Mouse (Mus musculus): ENCODE data around the gene Ccdc97.
"Not testable (repeated sequence)": the region's sequence is repeated elsewhere in the genome, so short reads cannot be mapped to it uniquely, and the experiment has no call there.

Ccdc97 gene

DNA sequence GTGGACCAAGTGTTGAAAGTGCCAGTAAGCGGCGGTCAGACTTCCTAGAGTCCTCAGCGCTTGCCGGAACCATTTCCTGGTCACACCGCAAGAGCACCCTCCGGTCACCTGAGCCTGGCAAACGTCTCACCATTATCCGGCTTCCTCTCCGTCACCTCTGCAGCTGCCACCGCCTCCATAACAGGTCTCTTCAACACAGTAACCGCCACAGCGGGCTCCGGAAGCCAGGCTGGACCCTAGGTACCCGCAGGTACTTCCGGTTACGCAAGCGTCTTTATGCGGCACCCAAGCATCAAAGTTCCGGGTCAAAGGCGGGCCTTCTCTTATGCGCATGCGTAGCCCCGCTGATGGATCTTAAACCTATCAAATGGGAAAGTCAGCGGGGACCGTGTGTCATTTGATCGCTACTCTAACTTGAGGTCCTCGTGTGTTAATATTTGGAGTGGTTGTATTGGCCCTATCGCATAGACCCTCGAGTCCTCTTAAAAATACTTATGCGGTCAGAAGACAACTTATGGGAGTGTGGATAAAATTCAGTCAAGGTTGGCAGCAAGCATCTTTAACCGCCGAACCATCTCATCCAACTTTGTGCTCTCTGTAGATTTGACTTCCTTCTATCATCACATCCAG, at the start of gene Ccdc97:
Gene Ccdc97, minus strand, starts transcription at position 301 of the 630 bp plus-strand sequence.
- DNase-seq, result peak; percentile 96

DNA sequence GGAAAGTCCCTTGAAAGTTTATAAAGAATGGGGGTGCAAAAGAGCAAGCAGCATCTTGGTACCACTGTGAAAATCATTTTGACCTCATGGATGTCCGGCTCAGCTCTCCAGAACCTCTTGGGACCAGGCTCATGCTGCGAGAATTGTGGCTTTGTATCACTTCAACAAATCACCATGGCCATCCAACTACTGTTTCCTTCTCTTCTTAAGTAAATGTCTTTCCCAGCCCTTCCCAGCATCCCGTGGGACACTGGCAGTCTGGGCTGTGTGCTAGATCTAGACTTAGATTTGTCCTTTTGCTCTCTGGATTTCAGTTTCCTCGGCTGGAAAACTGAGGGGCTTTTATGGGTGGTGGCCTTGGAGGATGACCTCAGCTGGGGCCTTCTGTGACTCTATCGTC, 49.3 kb upstream of the Ccdc97 start:
- DNase-seq, result no peak

DNA sequence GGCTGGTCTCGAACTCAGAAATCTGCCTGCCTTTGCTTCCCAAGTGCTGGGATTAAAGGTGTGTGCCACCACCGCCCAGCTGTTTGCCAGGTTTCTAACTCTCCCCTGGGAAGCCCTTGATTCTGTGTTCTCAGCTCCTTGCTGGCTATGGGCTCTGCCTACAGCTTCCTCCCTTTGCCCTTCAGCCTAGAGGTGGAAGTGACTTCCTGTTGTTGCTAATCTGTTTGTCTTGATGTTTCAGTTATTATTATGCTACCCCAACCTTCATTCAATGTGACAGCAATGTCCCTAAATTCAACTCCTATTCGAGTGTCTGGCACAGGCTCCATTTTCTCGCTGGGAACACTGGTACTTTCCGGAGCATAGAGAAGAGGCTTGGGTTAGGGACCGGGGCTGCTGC, 47.2 kb upstream of the Ccdc97 start:
- no peak for DNase-seq

DNA sequence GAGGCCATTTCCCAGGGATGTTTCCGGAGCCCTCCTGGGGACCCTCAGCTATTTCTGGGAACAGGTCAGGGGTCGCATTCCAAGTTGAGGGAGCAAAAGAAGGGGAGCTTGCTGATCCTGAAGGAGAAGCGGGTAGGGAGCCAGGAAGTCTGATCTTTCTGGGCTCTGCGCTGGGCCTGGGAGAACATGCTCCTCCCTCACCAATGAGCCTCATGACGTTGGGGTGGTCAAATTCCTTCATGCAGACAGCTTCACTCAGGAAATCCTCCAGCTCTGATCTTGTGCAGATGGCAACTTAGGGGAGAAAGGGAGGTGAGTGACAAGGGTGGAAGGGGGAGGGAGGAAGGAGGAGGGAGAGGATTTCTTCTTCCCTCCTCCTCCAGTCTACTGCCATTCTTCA, 45.3 kb upstream of the Ccdc97 start:
- DNase-seq, result no peak

DNA sequence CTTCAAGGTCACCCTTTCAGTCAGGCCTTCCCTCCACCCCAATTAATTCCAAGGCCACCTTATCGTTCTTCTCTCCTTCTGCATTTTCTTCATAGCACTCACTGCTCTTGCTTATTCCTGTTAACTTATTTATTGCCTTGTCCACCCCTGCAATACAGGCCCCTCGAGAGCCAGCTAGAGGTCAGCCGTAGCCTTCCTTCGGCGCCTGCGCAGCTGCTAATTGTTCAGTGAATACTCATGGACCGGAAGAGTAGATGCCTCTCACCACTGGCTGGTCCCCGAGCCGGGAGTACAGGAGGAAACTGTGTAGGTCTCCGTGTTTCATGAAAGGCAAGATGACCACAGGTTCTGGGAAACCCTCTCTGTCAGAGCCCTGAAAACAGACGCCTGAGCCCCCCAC, 44.8 kb upstream of the Ccdc97 start:
- DNase-seq, result no peak

DNA sequence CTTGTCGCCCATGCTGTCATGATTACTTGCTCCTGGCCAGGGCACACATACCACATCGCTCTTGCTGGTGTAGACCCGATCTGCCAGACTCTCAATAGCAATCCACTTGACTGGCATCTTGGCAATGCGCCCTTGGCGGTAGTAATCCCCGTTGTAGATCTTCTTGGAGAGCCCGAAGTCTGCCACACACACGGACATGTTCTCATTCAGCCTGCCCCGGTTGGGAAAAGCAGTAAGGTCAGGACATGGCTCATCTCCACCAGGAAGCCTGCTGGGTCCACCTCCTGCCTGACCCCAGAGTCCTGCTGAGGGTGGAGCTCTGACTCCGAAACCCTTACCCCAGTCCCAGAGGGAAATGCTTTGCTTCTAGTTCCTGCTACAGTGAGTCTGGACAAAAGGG, 42.5 kb upstream of the Ccdc97 start:
- DNase-seq, result no peak

DNA sequence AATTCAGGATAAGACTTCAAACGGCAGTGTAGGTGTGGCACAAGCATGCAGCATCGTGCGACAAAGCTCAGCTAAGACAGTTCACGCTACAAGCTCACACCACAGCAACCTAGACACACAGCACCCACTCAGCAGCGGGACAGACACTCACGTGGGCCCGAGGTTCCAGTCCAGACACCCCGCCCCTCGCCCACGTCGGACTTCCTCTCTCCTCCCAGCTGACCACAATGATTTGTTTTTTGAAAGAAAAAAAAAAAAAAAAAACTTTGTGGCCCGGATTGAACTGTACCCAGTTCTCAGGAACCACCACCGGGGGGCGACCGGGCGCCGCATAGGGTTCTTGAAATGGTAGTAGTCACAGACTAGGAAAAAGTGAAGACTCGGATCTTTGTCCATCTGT, 37.1 kb upstream of the Ccdc97 start:
- DNase-seq, result peak; percentile 95

DNA sequence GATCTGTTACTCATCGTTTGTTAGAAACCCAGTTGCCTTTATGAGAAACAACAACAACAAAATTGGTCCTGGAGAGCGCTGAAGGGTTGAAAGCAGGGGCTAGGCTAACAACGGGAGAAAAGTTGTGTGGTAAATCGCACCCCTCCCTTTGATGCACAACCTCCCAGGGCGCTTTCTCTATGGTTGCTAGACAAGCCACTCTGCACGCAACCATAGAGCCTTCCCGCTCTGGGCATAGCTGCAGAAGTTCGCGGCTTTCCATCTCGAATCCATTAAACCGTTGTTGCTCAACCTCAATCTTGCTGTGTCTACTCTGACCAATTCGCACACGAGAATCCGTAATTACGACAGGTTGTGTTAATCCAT, 36.6 kb upstream of the Ccdc97 start:
- peak; percentile 76 for DNase-seq

DNA sequence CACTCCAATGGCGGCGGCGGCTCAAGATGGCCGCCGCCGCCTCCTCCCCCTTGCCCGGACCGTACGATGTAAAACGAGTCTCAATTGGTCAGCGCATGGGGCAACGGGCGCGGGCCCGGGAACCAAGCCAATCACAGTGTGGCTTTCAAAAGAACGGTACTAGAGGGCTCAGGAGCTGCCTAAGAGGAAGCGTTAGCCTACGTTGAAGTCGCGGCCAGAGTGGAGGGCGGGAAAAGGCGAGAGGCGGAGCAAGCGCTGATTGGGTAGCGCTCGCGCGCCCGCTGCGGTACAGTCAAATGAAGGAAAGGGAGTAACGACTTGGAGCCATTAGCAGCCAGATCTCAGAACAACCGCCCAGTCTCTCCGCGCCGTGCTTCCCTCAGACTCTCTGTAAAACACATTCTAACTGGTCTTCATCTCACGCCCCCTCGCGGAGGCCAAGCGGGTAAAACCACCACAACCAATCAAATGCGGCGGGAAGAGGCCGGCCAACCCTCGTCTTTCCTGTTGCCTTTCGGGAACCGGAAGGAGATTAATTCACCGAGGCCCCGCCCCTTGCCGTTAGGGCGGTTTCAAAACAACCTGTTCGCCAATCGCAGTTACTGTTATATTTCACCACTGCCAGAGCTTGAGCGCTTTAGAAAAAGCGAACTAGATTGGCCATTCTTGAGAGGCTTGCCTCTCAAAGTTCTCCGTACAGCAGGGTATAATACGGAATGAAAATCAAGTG, 36.0 kb upstream of the Ccdc97 start, which contains the start of gene Hnrnpul1:
Gene Hnrnpul1, minus strand, starts transcription at position 20 of the 730 bp plus-strand sequence.
- peak; percentile 99 for DNase-seq

DNA sequence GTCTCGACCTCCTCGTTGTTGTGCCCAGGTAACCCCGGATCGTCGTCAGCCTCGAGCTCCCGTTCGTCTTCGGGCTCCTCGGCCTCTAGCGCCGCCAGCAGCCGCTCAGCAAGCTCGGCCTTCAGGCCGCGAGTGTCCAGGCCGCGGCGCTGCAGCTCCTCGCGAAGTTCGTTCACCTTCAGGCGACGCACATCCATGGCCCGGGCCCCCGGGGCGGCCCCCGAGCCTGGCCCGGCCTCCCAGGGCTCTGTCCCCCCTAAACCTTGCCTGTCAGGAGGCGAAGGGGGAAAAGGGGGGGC, 35.5 kb upstream of the Ccdc97 start:
- DNase-seq, result no peak

DNA sequence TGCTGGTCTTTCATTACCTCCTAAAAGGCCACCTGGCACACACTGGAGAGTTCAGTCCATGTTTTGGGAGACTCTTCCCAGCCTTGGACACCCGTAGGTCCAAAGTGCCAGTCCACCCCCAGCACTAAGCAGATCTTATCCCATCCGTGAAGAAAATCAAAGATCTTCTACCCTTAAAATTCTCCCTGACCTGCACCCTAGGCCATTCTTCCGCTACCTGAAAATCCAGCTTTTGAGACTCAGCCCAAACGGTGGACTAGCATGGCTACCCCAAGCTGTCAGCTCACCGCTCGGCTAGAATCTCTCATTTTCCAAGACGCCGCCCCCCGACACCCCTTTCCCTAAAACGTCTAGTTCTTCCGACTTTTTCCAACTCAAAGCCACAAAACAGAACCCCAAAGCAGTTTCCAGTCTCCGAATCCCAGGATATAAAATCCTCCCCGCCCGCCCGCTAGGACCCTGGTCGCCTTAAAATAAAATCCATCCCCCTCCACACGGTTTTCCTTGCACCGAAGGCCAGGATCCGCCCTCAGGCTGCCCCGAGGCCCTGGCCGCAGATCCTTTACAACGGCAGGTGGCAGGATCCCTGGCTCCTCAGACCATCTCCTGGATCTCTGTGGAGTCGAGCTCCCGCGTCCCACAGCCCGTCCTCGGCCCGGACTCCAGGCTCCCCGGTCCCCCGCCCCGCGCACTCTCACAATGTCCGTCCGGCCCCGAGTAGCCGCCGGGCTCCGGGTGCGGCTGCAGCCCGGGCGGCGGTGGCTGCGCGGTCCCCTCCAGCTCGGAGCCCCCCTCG, 35.0 kb upstream of the Ccdc97 start:
- DNase-seq, result no peak

DNA sequence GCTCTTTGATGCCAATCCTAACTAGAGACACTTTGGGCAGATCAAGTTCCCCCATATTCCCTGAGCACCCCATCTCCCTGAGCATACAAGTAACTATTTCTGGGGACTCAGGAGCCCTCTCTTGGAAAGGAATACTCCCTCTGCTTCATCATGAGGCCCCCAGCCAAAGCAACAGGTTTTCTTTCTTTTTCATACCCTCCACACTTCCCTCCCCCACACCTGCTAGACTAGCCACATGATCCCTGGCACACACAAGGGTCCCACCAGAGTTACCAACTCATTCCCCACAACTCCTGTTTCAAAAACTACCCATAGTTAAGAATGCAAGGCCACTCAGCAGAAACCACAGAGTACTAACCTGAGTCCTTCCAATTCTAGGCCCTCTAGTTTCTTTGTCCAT, 34.2 kb upstream of the Ccdc97 start:
- DNase-seq, result no peak

DNA sequence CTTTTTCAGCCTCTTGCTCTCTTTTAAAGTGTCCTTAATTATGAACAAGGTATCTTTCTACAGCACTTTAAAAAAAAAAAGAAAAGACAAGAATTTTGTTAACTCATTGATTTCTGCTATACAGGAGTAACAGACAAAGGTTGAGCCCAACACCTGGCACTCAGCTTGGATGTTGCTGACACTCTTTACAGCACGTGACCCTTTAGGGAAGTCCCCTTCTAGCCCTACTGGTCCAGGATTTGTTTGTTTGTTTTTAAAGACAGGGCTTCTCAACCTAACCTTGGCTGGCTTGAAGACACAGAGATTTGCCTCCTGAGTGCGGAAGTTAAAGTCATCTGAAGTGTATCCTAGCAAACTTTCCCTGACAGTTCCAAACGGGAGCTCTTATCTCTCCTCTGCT, 28.0 kb upstream of the Ccdc97 start:
- no peak for DNase-seq

DNA sequence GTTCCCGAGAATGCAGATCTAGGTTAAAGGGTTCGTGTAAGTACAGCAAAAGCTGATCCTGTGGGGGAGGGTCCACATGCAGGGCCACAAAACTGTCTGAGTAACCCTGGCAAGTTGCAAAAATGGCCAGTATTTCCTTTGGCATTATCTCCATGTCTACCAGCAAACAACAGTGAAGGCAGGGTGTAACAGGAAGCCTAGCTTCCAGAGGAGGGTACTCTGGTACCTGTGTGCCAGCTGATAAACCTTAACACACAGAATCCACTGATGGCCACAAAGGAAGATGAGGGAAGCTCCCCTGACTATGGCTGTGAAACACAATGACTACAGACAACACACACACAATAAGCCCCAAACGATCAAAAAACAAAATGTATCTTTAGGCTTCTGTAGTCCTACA, 19.4 kb upstream of the Ccdc97 start:
- DNase-seq, result no peak

DNA sequence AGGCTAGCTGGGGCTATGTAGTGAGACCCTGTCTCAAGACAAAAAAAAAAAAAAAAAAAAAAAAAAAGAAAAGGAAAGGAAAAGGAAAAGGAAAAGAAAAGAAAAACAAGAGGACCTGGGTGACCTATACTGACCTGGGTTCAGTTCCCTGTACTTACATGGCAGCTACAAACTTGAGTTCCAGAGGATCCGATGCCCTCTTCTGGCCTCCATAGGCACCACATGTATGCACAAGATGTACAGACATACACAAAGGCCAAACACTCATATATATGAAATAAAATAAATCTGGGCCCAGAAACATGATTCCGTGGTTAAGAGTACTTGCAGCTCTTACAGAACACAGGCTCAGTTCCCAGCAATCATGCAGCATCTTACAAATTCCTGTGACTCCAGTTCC, 18.0 kb upstream of the Ccdc97 start:
- DNase-seq, result no peak

DNA sequence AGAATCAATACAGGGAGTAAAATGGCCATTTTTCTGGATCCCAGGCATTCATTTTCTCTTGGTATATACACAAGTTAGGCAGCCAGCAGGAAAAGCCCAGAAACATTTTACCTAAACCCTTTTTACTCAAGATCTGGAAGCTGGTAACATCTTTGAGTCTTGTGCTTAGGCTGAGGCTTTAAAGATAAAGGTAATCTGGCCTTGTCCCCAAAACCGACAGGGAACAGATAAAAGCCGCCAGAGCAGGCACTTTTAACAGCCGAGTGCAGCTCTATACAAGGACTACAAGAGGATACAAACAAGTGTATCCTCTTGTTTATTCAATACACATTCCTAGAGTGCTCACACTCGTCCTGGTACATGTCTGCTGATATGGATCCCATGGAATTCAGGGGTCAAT, 16.1 kb upstream of the Ccdc97 start:
- DNase-seq, result no peak

DNA sequence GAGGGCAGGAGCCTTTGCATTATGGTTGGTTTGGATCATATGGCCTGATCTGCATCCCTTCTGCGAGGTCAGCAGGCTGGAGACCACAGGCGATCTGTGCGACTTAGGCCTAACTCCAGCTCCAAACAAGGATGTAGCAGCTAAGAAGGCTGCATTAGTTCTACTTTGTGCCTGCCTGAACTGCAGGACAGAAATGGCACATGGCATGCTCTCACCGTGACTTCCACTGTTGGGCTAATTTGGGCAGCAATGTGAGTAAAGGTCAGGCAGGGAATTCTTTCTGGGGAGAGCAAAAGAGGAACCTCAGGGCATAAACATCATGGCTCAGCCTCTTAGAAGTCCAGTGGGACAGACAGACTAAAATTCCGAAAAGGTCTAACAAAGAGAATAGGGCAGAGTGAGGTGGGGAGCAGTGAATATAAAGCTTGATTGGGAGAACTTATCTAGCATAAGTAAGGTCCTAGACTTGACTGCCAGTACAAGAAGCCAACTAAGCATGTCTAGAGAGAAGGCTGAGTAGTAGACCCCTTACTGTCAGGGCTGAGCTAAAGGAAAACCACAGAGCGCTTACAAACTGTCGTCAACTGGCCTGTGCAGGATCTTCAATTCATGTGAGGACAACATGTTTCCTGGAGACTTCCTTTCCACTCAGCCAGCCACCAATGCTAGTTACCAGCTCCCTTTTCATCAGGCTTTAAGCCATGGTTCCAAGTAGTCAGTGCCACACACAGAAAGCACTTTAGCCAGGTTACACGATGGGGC, 12.6 kb upstream of the Ccdc97 start:
- no peak for DNase-seq

DNA sequence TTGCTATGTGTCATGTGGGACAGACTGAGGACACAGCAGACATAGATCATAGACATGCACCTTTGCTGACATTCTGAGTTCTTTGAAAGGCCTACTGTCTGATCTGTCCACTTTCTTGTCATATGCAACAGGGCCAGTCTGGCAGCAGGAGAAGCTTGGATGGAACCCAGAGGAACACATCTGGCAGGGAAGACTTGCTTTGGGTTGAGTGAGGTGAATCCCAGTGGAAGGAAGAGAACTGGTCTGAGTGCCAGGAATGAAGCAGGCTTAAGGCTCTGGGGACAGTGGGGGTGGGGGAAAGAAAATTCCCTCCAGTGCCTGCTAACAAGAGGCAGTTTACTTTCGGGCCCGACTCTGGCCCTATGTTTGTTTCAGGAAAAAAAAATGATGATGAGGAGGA, 11.0 kb upstream of the Ccdc97 start:
- no peak for DNase-seq

DNA sequence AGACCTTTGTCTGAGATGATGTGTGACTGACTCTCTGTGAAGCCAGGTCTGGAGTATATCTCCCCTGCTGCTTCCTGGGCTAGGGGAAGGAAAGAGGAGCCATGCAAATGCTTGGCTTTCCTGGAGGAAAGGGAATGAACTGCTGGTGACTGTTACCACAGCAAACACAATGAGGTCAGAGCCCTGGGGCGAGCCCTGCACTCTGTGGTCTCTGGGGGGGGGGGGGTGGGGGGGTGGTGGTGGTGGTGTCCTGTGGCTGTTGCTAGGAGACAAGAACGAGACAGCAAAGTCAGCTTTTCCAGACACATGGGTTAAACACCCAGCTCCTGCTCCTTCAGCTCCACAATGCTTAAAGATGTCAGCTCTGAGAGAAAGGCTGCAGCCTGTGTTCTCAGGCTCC, 10.5 kb upstream of the Ccdc97 start:
- DNase-seq, result no peak

DNA sequence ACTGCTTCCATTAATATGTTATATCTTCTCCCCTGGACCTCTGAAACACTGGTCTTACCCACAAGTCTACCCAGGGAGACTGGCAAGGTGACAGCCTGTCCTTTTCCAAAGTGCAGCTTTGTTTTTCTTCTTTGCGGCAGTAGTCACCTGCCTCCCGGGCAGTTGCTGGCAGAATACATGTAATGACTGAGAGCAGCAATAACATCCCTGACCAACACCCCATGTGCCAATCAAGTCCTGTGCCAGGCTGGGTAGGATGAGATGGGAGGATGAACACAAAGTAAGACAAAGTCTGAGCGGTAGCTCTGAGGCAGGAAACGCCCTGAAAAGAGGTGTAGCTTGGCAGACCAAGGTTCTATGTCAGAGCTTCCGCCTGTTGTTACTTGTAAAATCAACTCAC, 8.9 kb upstream of the Ccdc97 start:
- DNase-seq, result no peak

DNA sequence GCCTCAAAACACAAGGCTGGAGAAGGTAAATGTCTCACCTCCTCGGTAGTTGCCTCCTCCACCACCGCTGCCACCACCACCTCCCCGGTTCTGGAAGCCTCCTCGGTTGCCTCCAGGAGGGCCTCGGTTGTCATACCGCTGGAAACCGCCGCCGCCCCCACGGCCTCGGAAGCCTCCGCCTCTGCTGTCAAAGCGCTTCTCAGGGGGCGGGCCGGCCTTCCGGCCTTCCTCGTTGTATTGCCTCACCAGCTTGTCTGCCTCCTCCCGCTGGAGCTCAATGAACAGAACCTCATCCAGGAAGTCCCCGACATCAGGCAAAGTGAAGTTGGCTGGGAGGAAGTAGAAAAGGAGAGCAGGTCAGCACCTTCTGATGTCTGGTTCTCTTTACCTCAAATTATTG, 7.0 kb upstream of the Ccdc97 start:
- no peak for DNase-seq

DNA sequence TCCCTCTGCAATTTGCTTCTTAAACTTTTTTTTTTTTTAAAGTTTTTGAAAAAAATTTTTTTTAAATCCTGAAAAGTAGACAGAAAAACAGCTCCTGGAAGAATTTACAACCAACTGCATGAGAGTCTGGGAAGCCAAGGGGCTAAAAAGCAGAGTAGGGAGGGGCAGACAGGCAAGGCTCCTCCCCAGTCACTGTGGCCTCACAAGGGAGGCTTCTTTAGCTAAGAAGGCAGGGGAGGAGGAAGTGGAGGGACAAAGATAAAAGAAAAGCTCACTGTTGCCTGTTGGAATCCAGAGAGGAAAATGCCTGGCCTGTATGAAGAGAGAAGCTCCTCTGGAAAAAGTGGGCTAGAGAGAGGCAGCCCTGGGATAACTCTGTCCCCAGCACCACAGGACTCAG, 2.9 kb upstream of the Ccdc97 start:
- DNase-seq, result not testable (repeated sequence)

DNA sequence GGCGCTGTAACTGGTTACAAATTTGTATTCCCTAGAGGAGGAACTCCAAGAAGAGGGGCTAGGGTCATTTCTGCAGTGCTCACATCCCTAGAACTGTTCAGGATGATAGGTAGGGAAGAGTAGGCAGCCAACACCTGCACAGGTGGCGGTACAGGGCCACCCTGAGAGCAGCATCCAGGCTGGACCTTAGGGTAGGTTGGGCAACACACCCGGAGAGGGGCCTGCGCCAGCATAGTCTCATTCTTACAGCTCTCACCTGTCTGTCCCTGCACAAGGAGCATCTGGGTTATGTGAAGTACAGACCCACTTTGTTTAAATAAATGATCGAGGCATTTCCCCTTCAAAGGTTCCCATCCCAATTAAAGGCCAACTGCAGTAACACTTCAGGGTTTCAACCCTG, 1.9 kb upstream of the Ccdc97 start:
- no peak for DNase-seq
